Mouse (Mus musculus) C2C12 (cell line): ENCODE results near the gene Sh3yl1.

ENCODE experiments used
- CEBPB ChIP-seq: IDR thresholded peaks from one replicate; pipeline ENCODE4 v1.6.1; 2011; ENCODE audit warnings: low read depth, mild to moderate bottlenecking, control low read depth, moderate library complexity
- CTCF ChIP-seq: IDR thresholded peaks from one replicate; pipeline ENCODE4 v1.5.1; 2011; ENCODE audit not compliant: control insufficient read depth, insufficient read depth, insufficient read length
- MAX ChIP-seq: IDR thresholded peaks from one replicate; pipeline ENCODE4 v1.6.1; 2011; ENCODE audit warnings: mild to moderate bottlenecking, control low read depth
- MYOD1 ChIP-seq: IDR thresholded peaks from one replicate; pipeline ENCODE4 v1.6.1; 2011; ENCODE audit warnings: low read depth; ENCODE audit not compliant: control insufficient read depth, insufficient read length
- MYOG ChIP-seq: IDR thresholded peaks from one replicate; pipeline ENCODE4 v1.6.1; 2011; ENCODE audit not compliant: control insufficient read depth, insufficient read length; ENCODE audit errors: extremely low read depth
- USF1 ChIP-seq: IDR thresholded peaks from one replicate; pipeline ENCODE4 v1.6.1; 2011; ENCODE audit warnings: low read depth, mild to moderate bottlenecking, control low read depth, moderate library complexity

- TF ChIP-seq CTCF (peak; percentile 31), USF1 (no peak), MYOD1 (no peak), MYOG (no peak), MAX (no peak), CEBPB (no peak)
These were observed 21.4 kb upstream of the Sh3yl1 start for GRCm38 (mm10) chr12:30890067-30890466.
